Mouse (Mus musculus) adipocyte (in vitro differentiated cells): Measurements from ENCODE around the gene Dlx1.
A peak's percentile ranks its signal among the peaks of the same experiment; 100 is the strongest.

Source experiments
- DNase-seq: peaks from one replicate; pipeline ENCODE4 v3.0.0-alpha.2; 2016; ENCODE audit warnings: low spot score

The Dlx1 gene

DNA sequence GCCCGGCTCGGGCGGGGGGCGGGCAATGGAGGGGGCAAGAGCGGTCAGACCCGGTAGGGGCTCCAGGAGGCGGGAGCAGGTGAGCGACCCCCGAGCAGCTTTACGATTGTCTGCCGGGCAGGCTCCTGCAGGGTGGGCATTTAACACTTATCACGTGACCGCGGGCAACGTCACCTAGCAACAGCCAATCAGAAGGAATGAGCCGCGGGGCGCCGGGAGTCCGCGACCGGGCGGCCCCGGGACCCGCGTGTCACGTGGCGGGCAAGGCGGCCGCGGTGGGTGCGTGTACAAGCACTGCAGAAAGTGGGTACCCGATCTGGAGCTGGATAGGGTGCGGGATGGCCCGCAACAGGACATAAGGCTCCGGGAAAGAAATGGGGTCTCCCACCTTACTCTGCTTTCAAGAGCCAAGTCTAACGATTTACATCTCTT lies 18.7 kb downstream of the Dlx1 start, which contains the start of gene Dlx2:
Gene Dlx2 (minus strand): TSS at position 115 of the 432 bp plus-strand sequence.
- no peak for DNase-seq

DNA sequence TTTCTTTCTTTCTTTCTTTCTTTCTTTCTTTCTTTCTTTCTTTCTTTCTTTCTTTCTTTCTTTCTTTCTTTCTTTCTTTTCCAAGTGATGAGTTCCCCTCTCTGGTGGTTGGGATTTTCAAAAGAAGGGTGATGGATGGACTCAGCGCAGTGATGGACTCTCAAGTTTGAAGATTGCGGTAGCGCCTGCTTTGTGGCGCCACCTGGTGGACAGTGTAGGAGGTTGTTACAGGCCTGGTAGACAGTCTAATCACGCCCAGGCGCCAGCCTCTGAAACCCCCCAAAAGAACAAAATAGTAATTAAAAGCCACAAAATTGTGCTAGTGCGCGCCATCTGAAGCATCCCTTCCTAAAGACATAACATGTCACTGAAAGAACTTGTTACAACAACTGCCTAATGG lies 19.9 kb downstream of the Dlx1 start:
- DNase-seq: peak; percentile 90

DNA sequence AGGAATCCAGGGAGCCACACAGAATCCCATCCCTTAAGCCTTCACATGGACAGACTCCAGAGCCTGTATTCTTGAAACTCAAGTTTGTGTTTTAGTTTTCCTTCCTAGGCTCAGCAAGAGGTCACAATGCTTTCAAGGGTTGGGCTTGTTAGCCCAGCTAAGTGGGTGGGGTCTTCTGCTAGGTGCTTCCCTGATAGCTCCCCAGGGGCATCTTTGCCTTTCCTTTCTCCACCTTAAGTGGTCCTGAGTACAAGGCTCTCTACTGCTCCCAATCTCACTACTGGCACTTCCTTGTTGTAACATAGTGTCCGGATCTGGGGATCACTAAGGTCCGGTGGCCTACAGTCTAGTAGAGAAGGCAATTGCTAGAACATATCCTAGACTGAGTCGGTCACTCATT lies 22.4 kb downstream of the Dlx1 start:
- DNase-seq: no peak

DNA sequence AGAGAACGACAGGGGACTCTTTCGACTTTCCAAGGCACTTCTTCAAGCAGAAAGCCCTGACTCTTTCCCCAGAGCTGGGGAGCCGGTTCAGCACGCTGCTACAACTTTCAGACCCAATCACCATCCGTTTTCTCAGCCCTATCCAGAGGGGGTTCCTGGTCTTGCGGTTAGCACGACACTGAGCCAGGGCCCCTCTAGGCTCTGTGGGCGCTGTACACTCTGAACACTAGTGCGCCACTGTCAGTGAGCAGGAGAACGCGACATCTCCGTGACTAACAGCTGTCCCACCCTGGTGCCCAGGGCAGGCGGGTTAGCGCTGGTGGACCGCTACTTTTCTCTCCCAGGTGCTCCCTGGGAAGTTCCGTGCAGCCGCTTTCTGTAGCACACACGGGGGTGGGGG lies 23.8 kb downstream of the Dlx1 start:
- no peak for DNase-seq

DNA sequence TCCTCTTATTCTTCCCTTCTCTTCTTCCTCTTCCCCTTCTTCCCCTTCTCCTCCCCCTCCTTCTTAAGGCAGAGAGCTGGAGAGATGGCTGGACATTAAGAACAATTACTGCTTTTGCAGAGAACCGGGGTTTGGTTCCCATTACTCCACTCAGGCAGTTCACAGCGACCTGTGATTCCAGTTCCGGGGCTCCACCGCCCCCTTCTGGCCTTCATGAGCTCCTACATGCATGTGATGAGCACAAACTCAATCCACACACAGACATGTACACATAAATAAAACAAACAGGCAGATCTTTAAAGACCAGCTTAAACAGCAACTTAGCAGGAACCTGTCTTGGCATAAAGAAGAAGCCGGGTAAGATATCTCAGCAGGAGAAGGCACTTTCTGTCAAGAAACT lies 28.2 kb downstream of the Dlx1 start:
- DNase-seq: no peak

DNA sequence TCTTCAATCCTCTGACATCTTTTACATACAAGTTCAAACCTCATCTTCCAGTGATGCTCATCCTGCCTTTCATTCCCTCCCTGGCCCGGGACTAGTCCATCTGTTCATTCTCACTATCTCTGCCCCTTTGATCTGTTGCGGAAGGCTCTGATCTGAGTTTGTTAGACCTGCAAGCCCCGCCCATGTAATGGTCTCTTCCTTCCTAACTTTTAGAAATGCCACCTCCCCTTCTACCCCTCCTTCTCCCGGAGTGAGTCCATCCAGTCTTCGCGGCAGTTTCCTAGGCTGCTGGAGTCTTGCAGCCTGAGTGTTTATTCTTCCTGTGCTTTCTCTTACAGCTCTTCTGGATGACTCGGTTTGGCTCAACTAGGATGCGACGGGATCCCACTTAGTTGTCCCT lies 38.6 kb downstream of the Dlx1 start:
- DNase-seq: no peak

DNA sequence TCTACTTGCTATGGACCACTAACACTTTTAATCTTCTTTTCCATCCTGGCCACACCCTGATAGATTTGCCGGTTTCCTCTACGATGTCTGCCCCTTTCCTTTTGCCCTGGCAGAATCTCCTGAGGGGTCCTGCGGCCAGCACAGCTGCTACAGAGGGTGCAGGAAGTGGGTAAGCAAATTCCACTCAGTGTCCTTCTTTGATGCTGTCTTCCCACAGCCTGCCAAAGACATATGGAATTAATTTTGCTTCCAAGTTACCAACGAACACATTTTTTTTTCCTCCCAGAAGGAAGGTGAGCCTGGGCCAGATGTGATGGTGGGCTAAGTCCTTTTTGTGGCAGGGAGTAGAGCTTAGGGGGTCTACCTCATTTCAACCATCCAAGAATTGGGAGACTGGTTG lies 45.8 kb downstream of the Dlx1 start:
- DNase-seq: no peak

DNA sequence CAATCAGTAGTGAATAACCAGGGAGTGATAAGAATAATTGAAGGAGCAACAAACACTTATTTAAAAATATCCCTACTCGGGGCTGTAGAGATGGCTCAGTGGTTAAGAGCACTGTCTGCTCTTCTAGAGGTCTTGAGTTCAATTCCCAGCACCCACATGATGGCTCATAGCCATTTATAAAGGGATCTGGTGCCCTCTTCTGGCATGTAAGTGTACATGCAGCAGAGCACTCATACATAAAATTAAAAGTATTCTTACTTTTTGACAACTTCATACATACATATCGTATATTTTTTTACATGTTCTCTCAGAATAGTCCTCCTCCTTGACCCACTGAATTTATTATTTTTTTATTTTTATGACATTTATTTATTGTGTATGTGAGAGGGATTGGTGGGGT lies 49.1 kb downstream of the Dlx1 start:
- DNase-seq: no peak

DNA sequence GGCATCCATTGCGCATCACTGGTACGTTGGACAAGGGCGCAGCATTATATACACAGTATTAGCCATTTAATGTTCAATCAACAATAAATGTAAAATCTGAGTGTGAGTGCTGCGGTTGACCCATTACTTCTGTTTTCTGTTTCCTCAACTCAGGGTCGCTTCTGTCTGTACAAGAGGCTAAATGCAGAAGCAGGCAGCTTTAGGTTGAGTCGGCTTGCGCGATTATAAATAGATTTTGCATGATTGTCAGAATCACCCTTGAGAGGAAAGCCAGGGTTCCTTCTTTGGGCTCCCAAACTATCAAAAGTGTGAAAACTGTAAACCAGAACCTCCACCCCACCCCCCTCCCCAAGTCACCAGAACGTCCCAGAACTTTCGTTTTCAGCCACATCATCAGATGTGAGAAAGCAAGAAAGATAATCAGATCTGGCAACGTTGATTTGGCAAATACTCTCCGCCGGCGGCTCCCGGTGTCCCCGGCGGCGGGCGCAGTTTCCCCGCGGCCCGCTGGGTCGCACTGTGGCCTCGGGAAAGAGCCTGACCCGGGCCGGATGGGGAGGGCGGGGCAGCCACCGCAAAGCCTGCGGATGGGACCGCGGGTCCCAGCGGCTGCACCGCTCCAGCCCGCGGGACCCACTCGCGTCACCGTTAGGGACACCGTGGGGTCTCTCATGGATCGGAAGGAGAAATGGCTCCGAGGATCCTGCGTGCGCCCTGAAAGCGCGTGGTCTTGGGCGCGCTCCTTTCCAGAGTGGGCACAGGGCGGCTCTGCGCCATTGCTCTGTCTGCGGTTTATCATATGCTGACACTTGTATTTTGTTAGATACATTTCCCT lies 52.9 kb downstream of the Dlx1 start:
- no peak for DNase-seq

DNA sequence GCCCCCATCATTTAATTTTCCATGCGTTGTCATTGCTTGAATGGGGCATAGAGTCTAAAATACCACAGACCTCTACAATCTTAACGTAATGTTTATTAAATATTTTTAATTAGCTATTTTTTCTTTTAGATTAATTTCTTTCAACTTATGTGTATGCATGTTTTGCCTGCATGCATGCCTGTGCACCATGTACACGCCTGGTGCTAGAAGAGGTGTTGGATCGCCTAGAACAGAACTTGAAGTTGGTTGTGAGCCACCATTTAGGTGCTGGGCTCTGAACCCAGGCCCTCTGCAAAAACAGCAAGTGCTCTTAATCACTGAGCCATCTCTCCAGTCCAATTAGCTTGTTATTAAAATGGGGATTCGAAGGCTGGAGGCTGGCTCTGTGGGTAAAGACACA lies 53.6 kb downstream of the Dlx1 start:
- DNase-seq: no peak
